Mouse (Mus musculus) layer of hippocampus, adult 11-12 months (tissue): ENCODE measurements around the gene Tle2.

ENCODE experiments used
- DNase-seq: peaks from one replicate; pipeline ENCODE4 v3.0.0; 2022; ENCODE audit warnings: low spot score

Gene Tle2

GRCm38 (mm10) chr10:81575208-81575631 lies 859 bp downstream of the Tle2 start:
- no peak for DNase-seq

GRCm38 (mm10) chr10:81575695-81576094 lies 1.3 kb downstream of the Tle2 start:
- DNase-seq: no peak

GRCm38 (mm10) chr10:81579967-81580366 lies 5.6 kb downstream of the Tle2 start:
- DNase-seq: no peak

- no peak for DNase-seq
Measured at GRCm38 (mm10) chr10:81580441-81581070, 6.2 kb downstream of the Tle2 start.

- no peak for DNase-seq
Measured at GRCm38 (mm10) chr10:81583347-81583746, 9.0 kb downstream of the Tle2 start.

- DNase-seq: no peak
Measured at GRCm38 (mm10) chr10:81588739-81589138, 14.4 kb downstream of the Tle2 start.

- no peak for DNase-seq
Measured at GRCm38 (mm10) chr10:81591846-81592245, 17.5 kb downstream of the Tle2 start.

- no peak for DNase-seq
Measured at GRCm38 (mm10) chr10:81592631-81593030, 18.3 kb downstream of the Tle2 start.

- DNase-seq: no peak
Measured at GRCm38 (mm10) chr10:81593223-81593622, 18.9 kb downstream of the Tle2 start.

- no peak for DNase-seq
Measured at GRCm38 (mm10) chr10:81593935-81594334, 19.6 kb downstream of the Tle2 start.

GRCm38 (mm10) chr10:81595599-81595998 lies 21.2 kb downstream of the Tle2 start:
- no peak for DNase-seq

GRCm38 (mm10) chr10:81596611-81597010 lies 22.2 kb downstream of the Tle2 start:
- DNase-seq: no peak

GRCm38 (mm10) chr10:81597137-81597950 lies 23.0 kb downstream of the Tle2 start:
- no peak for DNase-seq

- DNase-seq: no peak
Measured at GRCm38 (mm10) chr10:81598342-81598741, 24.0 kb downstream of the Tle2 start.

GRCm38 (mm10) chr10:81598871-81599270 lies 24.5 kb downstream of the Tle2 start:
- DNase-seq: no peak

GRCm38 (mm10) chr10:81599630-81600029 lies 25.3 kb downstream of the Tle2 start:
- DNase-seq: no peak

GRCm38 (mm10) chr10:81600096-81600495 lies 25.7 kb downstream of the Tle2 start:
- DNase-seq: no peak

GRCm38 (mm10) chr10:81600738-81601203 lies 26.4 kb downstream of the Tle2 start, which contains the start of gene Tle6:
Tle6 (minus strand) TSS chr10:81601073.
- peak; percentile 97 for DNase-seq

- no peak for DNase-seq
Measured at GRCm38 (mm10) chr10:81601396-81601905, 27.1 kb downstream of the Tle2 start.

GRCm38 (mm10) chr10:81602741-81603151 lies 28.4 kb downstream of the Tle2 start:
- DNase-seq: no peak

GRCm38 (mm10) chr10:81604019-81604967 lies 29.9 kb downstream of the Tle2 start:
- no peak for DNase-seq
